Mouse (Mus musculus) G1E (cell line): ENCODE data around the gene Srrm2. TPM values are rescaled to one million over a fixed set of nuclear protein-coding genes. Genes with fewer than 3 reads are reported as not detected.

Experiments used
- ATAC-seq: 2 replicates; pipeline ENCODE4 v1.8.0; 2016; ENCODE audit warnings: mild to moderate bottlenecking; ENCODE audit not compliant: insufficient number of reproducible peaks, poor library complexity, low FRiP score, severe bottlenecking; ENCODE audit errors: extremely low read depth
- DNase-seq: peaks from one replicate; pipeline ENCODE4 v3.0.0; 2012; ENCODE audit warnings: low spot score
- H3K27me3 ChIP-seq: 2 replicates; pipeline ENCODE4 v1.6.1; 2012; ENCODE audit warnings: mild to moderate bottlenecking, low read length, inconsistent platforms; ENCODE audit not compliant: insufficient read depth
- H3K36me3 ChIP-seq: replicated peaks from 2 replicates; pipeline ENCODE3; 2012; ENCODE audit warnings: mild to moderate bottlenecking, inconsistent platforms
- H3K4me1 ChIP-seq: 2 replicates; pipeline ENCODE4 v1.6.1; 2012; ENCODE audit warnings: low read depth, low read length, inconsistent platforms, mixed read lengths; ENCODE audit not compliant: insufficient read depth
- H3K4me3 ChIP-seq: 2 replicates; pipeline ENCODE4 v1.5.1; 2012; ENCODE audit warnings: low read depth, mild to moderate bottlenecking, inconsistent platforms, low read length, moderate library complexity, mixed read lengths
- H3K9me3 ChIP-seq: replicated peaks from 2 replicates; pipeline ENCODE4 v1.6.1; 2012; ENCODE audit warnings: inconsistent platforms
- CTCF ChIP-seq: IDR thresholded peaks from 2 replicates; pipeline ENCODE4 v1.5.1; 2012; ENCODE audit warnings: low read depth, low read length, inconsistent platforms, mixed read lengths
- GATA1 ChIP-seq: IDR thresholded peaks from 2 replicates; pipeline ENCODE4 v1.6.1; 2012; ENCODE audit warnings: borderline replicate concordance, low read length, inconsistent platforms, mixed read lengths
- GATA2 ChIP-seq: IDR thresholded peaks from 2 replicates; pipeline ENCODE4 v1.6.1; 2012; ENCODE audit warnings: low read depth, low read length, inconsistent platforms, borderline replicate concordance
- POLR2AphosphoS5 ChIP-seq: IDR thresholded peaks from 2 replicates; pipeline ENCODE4 v1.6.1; 2012; ENCODE audit warnings: low read depth, low read length, inconsistent platforms; ENCODE audit not compliant: insufficient replicate concordance
- TAL1 ChIP-seq: conservative IDR thresholded peaks from 2 replicates; pipeline ENCODE4 v1.6.1; 2012; ENCODE audit warnings: low read depth, low read length, inconsistent platforms, mixed read lengths
- polyA plus RNA-seq: library from polyadenylated mRNA; stranded (reverse); fragments of >175 nt; gene quantifications from 2 replicates; pipeline ENCODE4 v1.2.3, GENCODE M21; 2012
- total RNA-seq, 2 experiments: library from RNA; stranded (forward) in 1 of 2; stranded (reverse) in 1 of 2; fragments of 200-1000 nt in 1 of 2; fragments of >200 nt in 1 of 2; fragmentation: Nextera tagmentation in 1 of 2; gene quantifications; 2 replicates each; pipeline ENCODE4 v1.2.3; 2014 to 2017

Srrm2 gene
- total and polyA plus RNA-seq, 3 experiments: 86.7 to 1,150 (median 329) TPM

GRCm38 (mm10) chr17:23841145-23841544 is 50.8 kb downstream of the Srrm2 start:
- DNase-seq (no peak), ATAC-seq (no peak)
- no peak for TF ChIP-seq GATA2
- peak; percentile 82 for TF ChIP-seq CTCF
- TF ChIP-seq GATA1: no peak
- TF ChIP-seq TAL1: no peak
- H3K9me3 ChIP-seq: no peaks in the 10 kb centered on the region
- no peaks in the 10 kb centered on the region for H3K36me3 ChIP-seq
- no peak overlapping the region for H3K4me3 ChIP-seq
- peaks cover 28% of the 10 kb centered on the region for H3K27me3 ChIP-seq
- H3K4me1 ChIP-seq: peaks cover 2% of the 10 kb centered on the region; the same call in 1 of the 2 replicates

GRCm38 (mm10) chr17:23843141-23843811 is 52.9 kb downstream of the Srrm2 start:
- DNase-seq: no peak
- TF ChIP-seq GATA2 (no peak), POLR2AphosphoS5 (no peak), TAL1 (no peak), GATA1 (no peak), CTCF (no peak)
- ATAC-seq: no peak

GRCm38 (mm10) chr17:23843812-23844273 is 53.5 kb downstream of the Srrm2 start, which contains the start of the genes Prss32 and Prss41:
Gene Prss32 (plus strand): TSS chr17:23843855.
Gene Prss41 (minus strand): TSS chr17:23844172.
- H3K36me3 ChIP-seq: no peaks in the 10 kb centered on the region
- H3K27me3 ChIP-seq: peaks cover 13% of the 10 kb centered on the region
- DNase-seq (no peak), ATAC-seq (no peak)
- H3K9me3 ChIP-seq: no peaks in the 10 kb centered on the region
- H3K4me3 ChIP-seq: no peak within 1 kb of the TSS
- H3K4me1 ChIP-seq: no peaks in the 10 kb centered on the region
- TF ChIP-seq CTCF (0 out of 2 replicates have a peak, but pooled peaks have one; percentile 17), GATA1 (no peak)

More at GRCm38 (mm10) chr17:23843141-23843811, 52.9 kb downstream of the Srrm2 start:
- Histone ChIP-seq H3K4me1 (no peaks in the 10 kb centered on the region), H3K27me3 (peaks cover 13% of the 10 kb centered on the region), H3K36me3 (no peaks in the 10 kb centered on the region), H3K4me3 (no peak overlapping the region), H3K9me3 (no peaks in the 10 kb centered on the region)

GRCm38 (mm10) chr17:23850028-23850427 is 59.7 kb downstream of the Srrm2 start:
- Histone ChIP-seq H3K4me1 (peaks cover 7% of the 10 kb centered on the region), H3K36me3 (no peaks in the 10 kb centered on the region), H3K9me3 (no peaks in the 10 kb centered on the region), H3K27me3 (peaks cover 8% of the 10 kb centered on the region), H3K4me3 (no peak overlapping the region)
- DNase-seq (no peak), ATAC-seq (no peak)
- TF ChIP-seq GATA2 (no peak), GATA1 (no peak), CTCF (no peak), POLR2AphosphoS5 (no peak), TAL1 (no peak)

- H3K9me3 ChIP-seq: no peaks in the 10 kb centered on the region
- TF ChIP-seq GATA1 (no peak), POLR2AphosphoS5 (no peak), CTCF (peak; percentile 68; the same call in 1 of the 2 replicates), TAL1 (no peak)
- ATAC-seq: no peak
- peaks cover 11% of the 10 kb centered on the region for H3K27me3 ChIP-seq
- H3K4me1 ChIP-seq: peaks cover 7% of the 10 kb centered on the region
- H3K36me3 ChIP-seq: no peaks in the 10 kb centered on the region
- no peak for DNase-seq
- H3K4me3 ChIP-seq: no peak overlapping the region
Observed at GRCm38 (mm10) chr17:23850853-23851749, 60.8 kb downstream of the Srrm2 start.

- no peaks in the 10 kb centered on the region for H3K9me3 ChIP-seq
- DNase-seq: peak; percentile 40
- peak; percentile 45 for ATAC-seq
- H3K4me3 ChIP-seq: no peak overlapping the region
- no peak for TF ChIP-seq GATA1
- peak; percentile 57 for TF ChIP-seq CTCF
- no peak for TF ChIP-seq GATA2
- H3K27me3 ChIP-seq: peaks cover 14% of the 10 kb centered on the region
- no peaks in the 10 kb centered on the region for H3K36me3 ChIP-seq
- H3K4me1 ChIP-seq: peaks cover 7% of the 10 kb centered on the region
Observed at GRCm38 (mm10) chr17:23853292-23853691, 63.0 kb downstream of the Srrm2 start.
